Mouse (Mus musculus) cerebellum, adult 11-12 months (tissue): ENCODE data around the gene Usp30.

ENCODE experiments used
- DNase-seq: peaks from one replicate; pipeline ENCODE4 v3.0.0; 2022

Gene Usp30

GRCm38 (mm10) chr5:114067543-114067942 lies 2.3 kb downstream of the Usp30 start:
- DNase-seq, result no peak

DNA sequence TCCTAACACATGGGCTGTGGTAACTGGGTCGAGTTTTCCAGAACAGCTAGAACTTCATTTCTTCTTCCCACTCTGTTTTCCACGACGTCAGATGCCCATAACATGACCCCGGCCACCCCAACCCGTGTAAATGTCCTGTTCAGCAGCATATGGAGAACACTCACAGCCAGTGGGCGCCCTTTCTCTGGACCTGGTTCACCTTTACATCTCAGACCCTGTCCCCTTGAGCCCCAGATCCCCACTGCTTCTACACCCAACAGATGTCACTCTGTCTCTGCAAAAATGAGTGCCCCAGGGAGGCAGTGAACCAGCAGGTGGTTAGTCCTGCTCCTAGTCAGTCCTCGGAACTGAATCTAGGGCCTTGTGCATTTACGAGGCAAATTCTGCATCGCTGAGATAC lies 2.7 kb downstream of the Usp30 start:
- no peak for DNase-seq

DNA sequence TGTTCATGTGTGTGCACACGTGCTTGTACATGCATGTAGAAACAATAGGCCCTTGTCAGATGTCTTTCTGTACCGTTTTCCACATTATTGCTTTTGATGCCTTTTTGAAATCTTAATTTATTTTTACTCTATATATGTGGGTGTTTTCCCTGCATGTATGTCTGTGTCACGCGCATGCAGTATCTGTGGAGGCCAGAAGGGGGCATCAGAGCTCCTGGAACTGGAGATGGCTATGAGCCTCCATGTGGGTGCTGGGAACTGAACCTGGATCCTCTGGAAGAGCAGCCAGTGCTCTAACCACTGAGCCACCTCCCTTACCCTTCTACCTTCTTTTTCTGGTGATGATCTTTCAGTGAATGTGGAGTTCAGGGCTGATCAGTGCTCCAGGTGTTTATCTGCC lies 5.6 kb downstream of the Usp30 start:
- no peak for DNase-seq

DNA sequence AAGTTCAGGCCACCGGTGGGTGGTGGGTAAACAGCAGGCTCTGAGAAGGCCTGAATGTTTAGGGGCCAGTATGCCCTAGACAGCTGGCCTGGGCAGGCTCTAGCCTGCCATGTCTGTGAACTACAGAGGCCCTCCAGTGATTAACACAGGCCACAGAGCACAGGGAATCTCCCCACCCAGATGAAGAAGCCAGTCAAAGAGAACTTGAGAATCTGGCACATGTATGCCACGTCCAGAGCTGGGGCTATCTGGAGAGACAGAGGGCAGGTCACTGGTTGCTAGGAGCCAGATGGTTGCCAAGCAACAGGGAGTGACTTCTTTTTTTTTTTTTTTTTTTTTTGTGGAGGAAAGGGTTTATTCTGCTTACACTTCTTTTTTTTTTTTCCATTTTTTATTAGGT lies 7.0 kb downstream of the Usp30 start:
- no peak for DNase-seq

DNA sequence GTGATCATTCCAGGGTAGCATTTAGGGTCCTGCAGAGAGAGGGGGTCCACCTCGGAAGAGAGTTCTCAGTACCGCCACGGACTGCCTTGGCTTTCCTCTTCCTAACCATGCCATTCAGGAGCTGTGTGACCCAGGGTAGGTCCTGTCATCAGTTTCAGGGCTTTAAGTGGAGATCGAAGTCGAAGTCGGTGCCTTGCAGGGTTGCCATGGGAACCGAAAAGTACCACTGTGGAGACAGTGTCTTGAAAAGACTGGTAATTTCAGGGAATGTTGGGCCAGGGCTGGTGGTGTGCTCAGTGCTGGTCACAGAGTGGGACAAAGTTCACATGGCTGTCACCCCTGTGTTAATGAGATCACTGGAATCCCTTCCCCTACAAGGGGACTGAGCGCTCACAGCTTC lies 11.7 kb downstream of the Usp30 start:
- DNase-seq, result no peak

- DNase-seq, result peak; percentile 72
Measured at GRCm38 (mm10) chr5:114085501-114085900, 20.2 kb downstream of the Usp30 start.

GRCm38 (mm10) chr5:114087875-114088480 lies 22.7 kb downstream of the Usp30 start:
- peak; percentile 75 for DNase-seq

DNA sequence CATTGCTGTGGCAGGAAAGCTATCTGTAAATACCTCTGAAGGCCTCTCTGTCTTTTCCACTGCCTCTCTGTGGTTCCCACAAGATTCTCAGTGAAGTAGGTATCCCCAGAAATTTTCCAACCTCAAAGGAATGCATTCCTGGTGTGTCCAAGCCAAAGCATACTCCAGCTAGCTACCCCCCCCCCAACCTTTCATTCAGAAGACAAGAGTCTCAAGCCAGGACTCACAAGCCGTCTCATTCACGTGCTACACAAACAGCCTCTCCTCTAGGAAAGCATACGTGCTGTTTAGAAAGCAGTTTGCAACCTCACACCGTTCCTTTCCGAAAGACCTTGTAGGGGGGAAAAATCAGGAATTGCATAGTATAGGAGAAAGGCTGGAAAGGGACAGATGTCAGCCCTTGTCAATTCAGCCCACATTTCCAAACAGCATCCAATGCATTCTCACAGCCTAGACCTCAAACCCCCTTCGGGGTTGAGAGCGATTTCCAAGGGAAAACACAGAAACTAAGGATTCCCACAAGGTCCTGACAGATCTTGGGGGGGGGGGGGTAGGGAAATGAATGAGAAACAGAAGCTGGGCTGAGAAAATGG lies 25.3 kb downstream of the Usp30 start:
- no peak for DNase-seq

DNA sequence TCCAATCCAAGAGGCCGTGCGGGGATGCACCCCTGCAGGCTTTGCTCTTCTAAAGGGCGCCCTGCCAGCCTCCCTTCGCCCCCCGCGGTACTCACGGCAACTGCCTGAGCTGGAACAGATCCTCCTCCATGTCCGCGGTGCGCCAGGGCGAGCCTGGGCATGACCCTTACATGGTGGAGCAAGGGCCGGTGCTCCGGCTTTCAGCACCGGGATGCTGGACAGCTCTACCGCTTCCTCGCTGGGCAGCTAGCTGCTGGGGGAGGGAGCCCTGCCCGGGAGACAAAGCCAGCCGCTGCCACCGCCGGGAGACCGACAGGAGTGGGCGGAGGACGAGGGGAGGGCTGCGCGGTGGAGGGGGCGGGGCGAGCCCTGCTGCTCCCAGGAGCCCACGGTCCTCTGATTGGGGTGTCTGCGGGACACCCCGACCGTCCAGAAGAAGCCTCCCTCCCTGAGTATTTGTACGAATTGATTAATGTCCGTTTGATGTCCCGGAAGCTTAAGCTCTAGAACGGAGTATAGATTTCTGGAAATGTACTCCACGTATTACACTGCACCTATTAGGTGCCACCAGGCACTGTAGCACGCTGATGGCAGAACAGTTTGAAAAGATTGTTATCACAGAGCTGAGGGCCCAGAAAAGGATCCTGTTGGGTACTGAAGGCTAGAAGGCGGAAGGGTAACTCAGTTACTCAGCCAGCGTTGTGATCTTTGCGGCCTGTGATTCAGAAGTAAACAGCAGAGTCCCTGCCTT lies 26.0 kb downstream of the Usp30 start, which contains the start of gene Svop:
TSS of gene Svop (minus strand) at position 514 of the 751 bp plus-strand sequence.
- peak; percentile 90 for DNase-seq

- DNase-seq, result peak; percentile 87
Measured at GRCm38 (mm10) chr5:114099709-114100389, 34.6 kb downstream of the Usp30 start.

GRCm38 (mm10) chr5:114100390-114101099 lies 35.3 kb downstream of the Usp30 start:
- DNase-seq, result peak; percentile 50

DNA sequence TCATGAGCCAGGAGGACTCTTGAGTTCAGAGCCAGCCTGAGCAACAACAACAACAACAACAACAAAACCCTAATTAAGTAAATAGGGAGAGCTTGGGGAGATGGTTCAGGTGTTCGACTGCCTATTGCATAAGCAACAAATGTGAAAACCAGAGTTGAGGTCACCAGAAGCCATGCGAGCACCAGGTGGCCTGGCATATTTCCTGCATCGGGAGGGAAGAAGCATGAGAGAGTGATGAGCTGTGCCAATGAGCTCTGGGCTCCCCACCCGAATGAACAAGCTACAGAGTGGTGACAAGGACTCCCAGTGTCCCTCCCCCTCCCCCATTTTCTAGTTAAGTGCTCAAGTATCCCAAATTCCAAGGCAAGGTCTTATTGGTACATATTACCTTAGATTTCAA lies 36.6 kb downstream of the Usp30 start:
- DNase-seq, result peak; percentile 61

GRCm38 (mm10) chr5:114102807-114103206 lies 37.5 kb downstream of the Usp30 start:
- DNase-seq, result no peak

DNA sequence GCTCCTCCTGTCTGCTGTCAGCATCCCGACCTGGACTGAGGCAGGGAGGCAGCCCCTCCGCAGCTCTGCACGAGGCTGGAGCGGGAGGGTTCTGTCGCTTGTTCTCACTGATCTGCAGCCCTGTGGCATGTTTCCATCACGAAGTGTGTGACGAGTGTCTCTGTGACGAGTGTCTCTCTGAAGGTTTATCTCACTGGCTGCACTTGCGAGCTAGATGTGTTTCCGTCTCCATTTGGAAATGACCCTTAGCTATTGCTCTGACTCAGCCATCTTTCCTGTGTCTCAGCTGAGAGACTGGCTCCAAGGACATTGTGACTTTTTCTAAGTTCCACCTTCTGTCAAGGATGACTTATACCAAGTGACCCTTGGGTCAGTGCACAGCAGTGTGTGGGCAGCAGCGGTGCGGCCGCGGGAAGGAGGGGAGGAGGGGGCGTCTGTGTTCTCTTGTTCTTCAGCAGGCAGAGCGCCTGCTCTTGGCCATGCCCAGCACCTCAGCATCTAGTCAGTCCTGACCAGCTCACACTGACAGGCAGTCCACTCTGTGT lies 41.2 kb downstream of the Usp30 start:
- DNase-seq, result no peak

DNA sequence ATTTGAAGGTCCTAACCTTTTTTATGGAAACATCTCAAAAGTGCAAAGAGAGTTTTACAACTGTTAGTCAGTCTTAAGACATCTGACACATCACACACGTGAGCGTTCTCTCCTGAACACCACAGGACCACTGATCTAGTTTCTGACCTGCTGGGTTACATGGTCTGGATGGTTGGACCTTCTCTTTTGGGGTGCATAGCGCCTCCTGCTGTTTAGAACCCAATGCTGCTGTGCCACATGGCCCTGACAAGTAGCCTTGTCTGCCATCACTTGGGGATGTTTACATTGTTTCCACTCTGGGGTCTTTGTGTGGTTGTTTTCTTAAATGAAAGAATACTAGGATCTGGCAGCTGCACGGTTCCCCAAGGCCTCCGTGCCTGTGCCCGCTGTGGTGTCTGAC lies 48.1 kb downstream of the Usp30 start:
- DNase-seq, result no peak

GRCm38 (mm10) chr5:114115030-114115429 lies 49.8 kb downstream of the Usp30 start:
- no peak for DNase-seq

DNA sequence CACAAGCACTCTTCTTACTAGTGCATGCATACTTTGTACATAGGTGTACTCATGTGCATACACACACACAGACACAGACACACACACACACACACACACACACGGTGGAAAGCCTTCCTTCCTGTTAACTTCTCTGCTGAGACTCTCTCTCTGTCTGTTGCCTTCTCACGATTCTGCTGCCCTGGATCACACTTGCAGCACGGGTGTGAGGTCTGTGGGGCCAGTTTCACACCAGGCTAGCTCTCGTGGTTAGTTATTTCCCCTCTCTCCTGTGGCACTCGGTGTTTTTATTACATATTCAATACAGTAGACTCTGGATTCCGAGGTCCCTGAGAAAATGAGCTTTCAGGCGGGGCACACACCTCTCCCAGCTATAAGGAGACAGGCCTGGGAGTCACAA lies 51.3 kb downstream of the Usp30 start:
- no peak for DNase-seq

DNA sequence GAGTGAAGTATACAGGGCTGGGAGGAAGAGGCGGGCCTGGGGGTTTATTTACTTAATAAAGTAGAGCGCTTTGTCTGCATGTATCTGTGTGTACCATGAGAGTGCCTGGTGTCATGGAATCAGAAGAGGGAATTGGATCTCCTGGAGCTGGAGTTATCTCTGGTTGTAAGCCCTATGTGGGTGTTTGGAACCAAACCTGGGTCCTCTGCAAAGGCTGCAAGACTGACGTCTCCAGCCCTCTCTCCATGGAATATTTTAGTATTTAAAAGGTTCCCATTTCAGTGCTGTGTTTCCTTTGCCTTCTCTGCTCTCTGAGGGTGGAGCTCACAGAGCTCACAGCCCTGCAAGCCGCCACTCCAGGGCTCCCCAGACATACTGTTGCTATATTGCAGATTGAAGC lies 54.5 kb downstream of the Usp30 start:
- DNase-seq, result no peak

DNA sequence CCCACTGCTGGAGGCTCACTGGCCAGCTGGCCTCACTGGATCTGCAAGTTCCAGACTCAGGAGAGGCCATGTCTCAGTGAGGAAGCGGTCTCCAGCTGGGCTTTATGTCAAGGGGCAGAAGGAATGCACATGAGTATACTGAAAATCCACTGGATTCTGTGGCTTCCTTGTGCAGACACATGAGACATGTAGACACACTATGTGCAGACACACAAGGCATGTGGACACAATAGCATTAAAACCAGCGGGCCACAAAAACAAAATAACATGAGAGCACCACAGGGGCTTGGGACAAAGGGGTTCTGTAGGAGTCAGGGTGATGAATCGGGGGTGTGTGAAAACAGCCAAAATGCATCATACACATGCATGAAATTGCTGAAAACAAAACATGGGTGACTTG lies 60.7 kb downstream of the Usp30 start:
- DNase-seq, result no peak

DNA sequence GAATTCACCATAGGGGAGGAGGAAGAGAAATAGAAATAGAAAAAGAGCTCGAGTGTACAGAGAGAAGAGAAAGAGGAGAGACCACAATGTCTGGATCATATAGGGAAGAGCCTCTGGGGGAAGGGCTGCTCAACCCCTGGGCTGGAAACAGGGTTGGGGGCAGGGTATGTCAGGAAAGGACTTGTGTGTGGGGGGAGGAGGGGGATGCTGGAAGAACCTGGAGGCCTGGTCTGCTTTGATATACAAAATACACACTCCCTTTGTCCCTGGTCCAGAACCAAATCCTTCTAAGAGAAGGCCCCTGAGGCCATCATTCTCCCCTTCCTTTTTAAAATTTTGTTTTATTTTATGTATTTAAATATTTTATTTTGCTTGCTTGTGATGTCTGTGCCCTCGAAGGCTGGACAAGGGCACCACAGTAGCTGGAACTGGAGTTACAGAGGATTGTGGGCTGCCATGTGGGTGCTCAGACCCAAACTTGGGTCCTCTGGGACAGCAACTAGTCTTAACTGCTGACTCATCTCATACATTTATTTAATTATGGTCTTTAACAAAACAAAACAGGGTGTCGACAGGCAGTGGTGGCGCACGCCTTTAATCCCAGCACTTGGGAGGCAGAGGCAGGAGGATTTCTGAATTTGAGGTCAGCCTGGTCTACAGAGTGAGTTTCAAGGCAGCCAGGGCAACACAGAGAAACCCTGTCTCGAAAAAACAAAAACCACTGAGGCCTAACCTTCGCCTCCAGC lies 61.4 kb downstream of the Usp30 start:
- DNase-seq, result peak; percentile 11

GRCm38 (mm10) chr5:114127374-114128349 lies 62.4 kb downstream of the Usp30 start, which contains the start of gene Alkbh2:
Gene Alkbh2 (minus strand): TSS chr5:114128218.
- peak; percentile 78 for DNase-seq
